In the genomic region with DNA sequence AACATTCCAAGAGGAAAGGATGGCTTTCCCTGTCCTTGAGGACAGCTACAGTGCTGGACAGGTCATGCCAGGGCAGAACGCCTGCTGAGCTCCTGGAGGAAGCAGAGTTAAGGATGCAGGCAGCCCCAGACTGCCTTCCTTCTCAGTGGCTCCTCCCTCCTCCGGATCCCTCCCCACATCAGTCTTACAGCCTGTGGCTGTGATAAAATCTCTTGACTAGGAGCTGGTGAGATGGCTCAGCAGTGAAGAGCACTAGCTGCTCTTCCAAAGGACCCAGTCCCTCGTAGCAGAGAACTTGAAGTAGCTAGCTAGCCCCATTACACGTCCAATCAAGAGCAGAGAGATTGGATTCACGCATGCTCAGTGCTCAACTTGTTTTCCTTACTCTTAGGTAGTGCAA, we compare ENCODE assay signal across 14 mouse cellular contexts. TPM values are rescaled to one million over a fixed set of nuclear protein-coding genes. Genes with fewer than 3 reads are reported as not detected.
DNase-seq lines count a peak whose midpoint lies in the region; ATAC-seq and TF ChIP-seq lines count a peak whose summit lies in the region.
"Had no signal": no experiment of that assay in that cellular context is flagged by ENCODE, and none has a peak within 500 bp of the region (broad histone marks: within the 10 kb centered on the region; RNA-seq: fewer than 3 reads in every experiment).

No protein-coding gene starts in this region.

- no peaks in the 10 kb centered on the region for H3K36me3 ChIP-seq in kidney, adult 2 months (ENCODE audit: control insufficient read depth, insufficient read depth, low read length)
- no peaks in the 10 kb centered on the region for H3K36me3 ChIP-seq in midbrain, embryonic 14.5 days (ENCODE audit: control insufficient read depth, insufficient read depth, low read length)
- H3K36me3 ChIP-seq in forebrain, postnatal 0 days (ENCODE audit: insufficient read depth) = no peaks in the 10 kb centered on the region
- H3K36me3 ChIP-seq: limb, embryonic 12.5 days; stomach, embryonic 15.5 days had no signal

- no peaks in the 10 kb centered on the region for H3K9me3 ChIP-seq in midbrain, embryonic 14.5 days (ENCODE audit: control insufficient read depth, low read length)
- no peaks in the 10 kb centered on the region for H3K9me3 ChIP-seq in forebrain, postnatal 0 days (ENCODE audit: low read length)
- H3K9me3 ChIP-seq: limb, embryonic 12.5 days; stomach, embryonic 15.5 days had no signal

- ATAC-seq in CD4-positive, CD25-positive, alpha-beta regulatory T cell, adult 4 months = peak; percentile 73
- ATAC-seq in erythroblast, adult 5-6 weeks (replicated peaks; ENCODE audit: low FRiP score, poor library complexity, severe bottlenecking) = peak; percentile 52
- peak; percentile 36; the same call in 1 of the 2 replicates for ATAC-seq in megakaryocyte, adult 5-6 weeks (ENCODE audit: poor library complexity, severe bottlenecking)
- ATAC-seq in midbrain, embryonic 14.5 days (ENCODE audit: low FRiP score, low TSS enrichment) = no peak
- no peak for ATAC-seq in forebrain, postnatal 0 days
- ATAC-seq: midbrain, embryonic 16.5 days had no signal

- no peak overlapping the region for H3K27ac ChIP-seq in kidney, adult 2 months (ENCODE audit: insufficient read depth, low read depth, low read length)
- H3K27ac ChIP-seq in midbrain, embryonic 14.5 days (replicated peaks; ENCODE audit: low read depth, low read length) = no peak overlapping the region
- H3K27ac ChIP-seq in forebrain, postnatal 0 days (ENCODE audit: low read depth, low read length) = no peak overlapping the region
- H3K27ac ChIP-seq: hindbrain, embryonic 14.5 days; limb, embryonic 12.5 days; stomach, embryonic 15.5 days had no signal

- 52% methylated on average over 5 of the region's 5 CpGs for WGBS in kidney, adult 2 months
- 76% methylated on average over 5 of the region's 5 CpGs for whole genome bisulfite sequencing in midbrain, embryonic 14.5 days
- WGBS in forebrain, postnatal 0 days = 73% methylated on average over 5 of the region's 5 CpGs

- H3K4me3 ChIP-seq in kidney, adult 2 months (ENCODE audit: insufficient read depth, low read depth, low read length) = no peak overlapping the region
- H3K4me3 ChIP-seq in midbrain, embryonic 14.5 days (replicated peaks; ENCODE audit: low read depth, low read length) = no peak overlapping the region
- no peak overlapping the region for H3K4me3 ChIP-seq in forebrain, postnatal 0 days (ENCODE audit: low read depth, low read length)
- H3K4me3 ChIP-seq: limb, embryonic 12.5 days; stomach, embryonic 15.5 days had no signal

- TF ChIP-seq CTCF in kidney, adult 2 months (conservative IDR thresholded peaks at IDR 0.05; ENCODE audit: insufficient read depth, insufficient read length, low read depth, low read length) = no peak
- no peak for TF ChIP-seq CTCF in forebrain, postnatal 0 days (IDR thresholded peaks at IDR 0.05; ENCODE audit: low read depth)

- no peaks in the 10 kb centered on the region for H3K27me3 ChIP-seq in kidney, adult 2 months (replicated peaks; ENCODE audit: control insufficient read depth, insufficient read depth, low read length)
- no peaks in the 10 kb centered on the region for H3K27me3 ChIP-seq in midbrain, embryonic 14.5 days (ENCODE audit: control insufficient read depth, insufficient read depth, low read length)
- no peaks in the 10 kb centered on the region for H3K27me3 ChIP-seq in forebrain, postnatal 0 days (ENCODE audit: insufficient read depth, low read length)
- H3K27me3 ChIP-seq: limb, embryonic 12.5 days; stomach, embryonic 15.5 days had no signal

- no peak overlapping the region for H3K9ac ChIP-seq in midbrain, embryonic 14.5 days (replicated peaks; ENCODE audit: low read length)
- H3K9ac ChIP-seq in forebrain, postnatal 0 days = no peak overlapping the region
- H3K9ac ChIP-seq: hindbrain, embryonic 14.5 days; limb, embryonic 12.5 days; stomach, embryonic 15.5 days had no signal

- H3K4me2 ChIP-seq in midbrain, embryonic 14.5 days (ENCODE audit: low read length) = no peak overlapping the region
- no peak overlapping the region for H3K4me2 ChIP-seq in forebrain, postnatal 0 days (ENCODE audit: low read depth)
- H3K4me2 ChIP-seq: hindbrain, embryonic 14.5 days; limb, embryonic 12.5 days; stomach, embryonic 15.5 days had no signal

- no peak for TF ChIP-seq POLR2A in kidney, adult 2 months (IDR thresholded peaks at IDR 0.05; ENCODE audit: low read depth, low read length)

- H3K4me1 ChIP-seq in kidney, adult 2 months (ENCODE audit: control insufficient read depth, insufficient read depth, low read length) = no peaks in the 10 kb centered on the region
- H3K4me1 ChIP-seq in midbrain, embryonic 14.5 days (ENCODE audit: control insufficient read depth, insufficient read depth, low read length) = peaks cover 13% of the 10 kb centered on the region
- H3K4me1 ChIP-seq in forebrain, postnatal 0 days (ENCODE audit: insufficient read depth) = no peaks in the 10 kb centered on the region

- DNase-seq in kidney, adult 2 months = peak; percentile 34
- DNase-seq in kidney, adult 9 months = no peak
- DNase-seq in midbrain, embryonic 14.5 days = no peak
- no peak for DNase-seq in neural tube, embryonic 10.5 days (ENCODE audit: extremely low spot score, low spot score)
- no peak for DNase-seq in forebrain, postnatal 0 days
- DNase-seq: adrenal gland, postnatal 10 days; cerebellum, adult 18-20 months had no signal

RNA-seq across cellular contexts. Expression of a gene that starts 15.6 kb away (rescaled TPM):
- 10.5 and 11.1 TPM in 2 replicates for polyA plus RNA-seq in kidney, adult 2 months (2012; rRNA removed)
- 1 to 10 TPM; 7.4 to 8.3 TPM for polyA plus RNA-seq in CD4-positive, CD25-positive, alpha-beta regulatory T cell, adult 4 months (2017; shearing (Covaris generic))
- 39.4 and 43.5 TPM in 2 replicates for total RNA-seq in erythroblast, adult 5-6 weeks (2015; ENCODE audit: low replicate concordance)
- 102 and 103 TPM in 2 replicates for total RNA-seq in erythroblast, adult 5-6 weeks (2017; ENCODE audit: low replicate concordance)
- total RNA-seq in megakaryocyte, adult 5-6 weeks (2015) = 14.6 and 16.6 TPM in 2 replicates
- 22.2 and 28.7 TPM in 2 replicates for total RNA-seq in megakaryocyte, adult 5-6 weeks (2017)
- 10.1 and 11.6 TPM in 2 replicates for polyA plus RNA-seq in midbrain, embryonic 14.5 days (2014; fragmentation: Nextera tagmentation; extraction: Ambion mirVana)
- total RNA-seq in forebrain, postnatal 0 days (2014; rRNA removed) = 14.5 and 20.7 TPM in 2 replicates
- 8.0 and 9.5 TPM in 2 replicates for polyA plus RNA-seq in forebrain, postnatal 0 days (2015; fragmentation: Nextera tagmentation; extraction: Ambion mirVana)

Comparison
In these comparisons a context has a peak if more than half of its experiments do, and no peak if none do; other contexts are left out.
1. ATAC-seq: peak in CD4-positive, CD25-positive, alpha-beta regulatory T cell, adult 4 months (single experiment), erythroblast, adult 5-6 weeks (single experiment) and megakaryocyte, adult 5-6 weeks (single experiment); none in midbrain, embryonic 14.5 days (single experiment) and forebrain, postnatal 0 days (single experiment).